Mouse (Mus musculus) c-Kit-negative CD71-positive TER-119-positive erythroid progenitor cells, embryonic 14.5 days (primary cell): ENCODE measurements around the gene B3galt4.

ENCODE experiments used
- DNase-seq: peaks from one replicate; pipeline ENCODE4 v3.0.0-alpha.2; 2013; ENCODE audit warnings: low read depth, low spot score

Gene B3galt4

DNA sequence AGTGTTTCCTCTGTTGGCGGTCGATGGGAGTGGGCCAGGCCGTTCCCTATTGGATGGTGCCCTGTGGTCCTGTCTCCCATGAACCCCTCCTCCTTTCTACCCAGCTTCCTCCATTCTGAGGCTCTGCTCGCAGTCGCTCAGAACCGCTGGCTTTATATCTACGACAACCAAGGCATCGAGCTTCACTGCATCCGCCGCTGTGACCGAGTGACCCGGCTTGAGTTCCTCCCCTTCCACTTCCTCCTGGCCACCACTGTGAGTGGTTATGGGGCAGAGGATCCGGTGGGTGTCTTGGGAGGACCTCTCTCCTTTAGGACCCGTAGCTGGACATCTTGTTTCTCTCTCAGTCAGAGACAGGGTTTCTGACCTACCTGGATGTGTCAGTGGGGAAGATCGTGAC, 7.8 kb downstream of the B3galt4 start:
- no peak for DNase-seq

DNA sequence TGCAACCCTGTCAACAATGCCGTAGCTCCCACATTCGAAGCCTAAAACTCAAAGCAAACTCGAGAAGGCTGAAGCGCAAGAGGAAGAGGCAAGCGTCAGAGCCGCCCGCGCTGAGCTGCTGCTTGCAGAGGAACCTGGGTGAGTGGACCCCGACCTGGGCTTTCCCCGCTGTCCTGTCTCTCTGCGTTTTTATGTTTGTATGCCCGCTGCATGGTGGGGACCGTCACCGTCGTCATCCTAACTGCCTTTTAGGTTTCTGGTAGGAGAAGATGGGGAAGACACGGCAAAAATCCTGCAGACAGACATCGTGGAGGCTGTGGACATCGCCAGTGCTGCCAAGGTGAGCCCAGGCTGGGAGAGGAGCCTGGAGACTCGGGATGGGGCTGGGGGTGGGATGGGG, 9.9 kb downstream of the B3galt4 start:
- DNase-seq, result no peak

GRCm38 (mm10) chr17:33940981-33941380, 10.3 kb downstream of the B3galt4 start:
- DNase-seq, result no peak

DNA sequence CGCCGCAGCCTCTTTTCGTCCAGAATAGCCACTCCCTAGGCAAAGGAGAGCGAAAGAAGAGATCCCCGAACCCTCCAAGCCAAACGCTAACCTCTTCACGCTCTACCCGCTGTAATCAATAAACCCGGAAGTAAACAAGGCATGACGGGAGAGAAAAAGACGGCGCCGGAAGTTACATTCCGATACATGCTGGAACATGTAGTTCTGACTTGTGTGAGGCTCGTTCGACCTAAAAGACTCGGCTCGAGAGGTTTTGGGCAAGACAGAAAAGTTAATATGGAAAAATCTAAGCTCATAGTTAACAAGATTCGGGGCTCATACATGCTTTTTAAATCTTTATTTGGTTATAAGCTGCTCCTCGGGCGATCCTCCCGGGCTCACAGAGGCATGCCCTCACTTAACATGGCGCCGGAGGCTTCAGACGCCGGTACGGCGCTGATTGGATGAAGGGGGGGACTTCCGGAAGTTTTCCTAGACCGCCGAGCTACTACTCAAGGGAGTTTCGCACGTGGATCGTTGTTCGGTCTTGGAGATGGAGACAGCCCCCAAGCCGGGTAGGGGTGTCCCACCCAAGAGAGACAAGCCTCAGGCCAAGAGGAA, 11.0 kb downstream of the B3galt4 start, which contains the start of the genes Pfdn6 and Wdr46:
Pfdn6 (minus strand) TSS at position 138 of the 600 bp plus-strand sequence.
Wdr46 (plus strand) TSS at position 455 of the 600 bp plus-strand sequence.
- peak; percentile 85 for DNase-seq

DNA sequence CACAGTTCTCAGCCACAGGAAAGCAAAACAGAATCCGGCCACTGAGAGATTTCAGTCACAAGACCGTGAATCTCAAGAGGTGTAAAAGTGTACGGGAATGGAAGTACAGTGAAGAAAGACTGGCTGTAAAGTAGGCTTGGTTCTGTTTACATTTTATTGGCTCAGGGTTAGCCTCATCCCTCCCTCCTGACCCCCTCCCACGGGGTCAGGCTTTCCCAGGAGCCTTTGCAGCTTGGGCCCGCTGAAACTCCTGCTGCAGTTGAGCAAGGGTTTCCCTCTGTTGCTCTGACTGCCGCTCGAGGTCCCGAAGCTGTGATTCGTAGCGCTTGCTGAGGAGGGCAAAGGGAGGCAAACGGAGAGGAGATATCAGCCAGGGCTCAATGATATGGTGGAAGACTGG, 12.5 kb downstream of the B3galt4 start:
- no peak for DNase-seq

GRCm38 (mm10) chr17:33936993-33937392, 14.3 kb downstream of the B3galt4 start:
- DNase-seq, result no peak

GRCm38 (mm10) chr17:33935422-33936055, 15.7 kb downstream of the B3galt4 start:
- DNase-seq, result no peak

GRCm38 (mm10) chr17:33932970-33933369, 18.3 kb downstream of the B3galt4 start:
- DNase-seq, result no peak

DNA sequence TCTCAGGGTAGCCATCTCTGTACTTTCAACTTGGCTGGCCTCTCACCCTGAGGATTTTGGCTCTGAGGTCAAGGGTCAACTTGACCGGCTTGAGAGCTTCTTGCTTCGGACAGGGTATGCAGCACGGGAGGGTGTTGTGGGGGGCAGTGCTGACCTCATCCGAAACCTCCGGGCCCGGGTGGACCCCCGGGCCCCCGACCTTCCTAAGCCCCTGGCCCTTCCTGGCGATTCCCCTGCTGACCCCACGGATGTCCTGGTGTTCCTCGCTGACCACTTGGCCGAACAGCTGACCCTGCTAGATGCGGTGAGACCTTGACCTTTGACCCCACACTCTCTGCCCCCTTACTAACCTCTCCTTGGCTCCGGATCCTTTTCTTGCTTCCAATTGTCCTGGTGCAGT, 18.8 kb downstream of the B3galt4 start:
- DNase-seq, result no peak

DNA sequence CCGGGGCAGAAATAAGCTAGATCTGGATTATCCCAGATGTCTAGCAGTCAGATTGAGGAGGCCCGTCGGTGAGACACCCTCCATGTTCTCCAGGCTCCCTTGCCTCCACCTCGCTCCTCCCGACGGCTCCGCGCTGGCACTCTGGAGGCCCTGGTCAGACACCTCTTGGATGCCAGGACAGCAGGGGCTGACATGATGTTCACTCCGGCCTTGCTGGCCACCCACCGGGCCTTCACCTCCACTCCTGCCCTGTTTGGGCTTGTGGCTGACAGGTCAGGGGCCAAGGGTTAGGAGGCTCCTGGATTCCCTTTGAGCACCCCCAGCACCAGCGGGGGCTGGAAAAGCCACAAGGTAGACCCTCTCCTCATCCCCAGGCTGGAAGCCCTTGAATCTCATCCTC, 19.3 kb downstream of the B3galt4 start:
- no peak for DNase-seq

- no peak for DNase-seq
Observed at GRCm38 (mm10) chr17:33931159-33931866, 20.0 kb downstream of the B3galt4 start.

- no peak for DNase-seq
Observed at GRCm38 (mm10) chr17:33930280-33931158, 20.8 kb downstream of the B3galt4 start.

DNA sequence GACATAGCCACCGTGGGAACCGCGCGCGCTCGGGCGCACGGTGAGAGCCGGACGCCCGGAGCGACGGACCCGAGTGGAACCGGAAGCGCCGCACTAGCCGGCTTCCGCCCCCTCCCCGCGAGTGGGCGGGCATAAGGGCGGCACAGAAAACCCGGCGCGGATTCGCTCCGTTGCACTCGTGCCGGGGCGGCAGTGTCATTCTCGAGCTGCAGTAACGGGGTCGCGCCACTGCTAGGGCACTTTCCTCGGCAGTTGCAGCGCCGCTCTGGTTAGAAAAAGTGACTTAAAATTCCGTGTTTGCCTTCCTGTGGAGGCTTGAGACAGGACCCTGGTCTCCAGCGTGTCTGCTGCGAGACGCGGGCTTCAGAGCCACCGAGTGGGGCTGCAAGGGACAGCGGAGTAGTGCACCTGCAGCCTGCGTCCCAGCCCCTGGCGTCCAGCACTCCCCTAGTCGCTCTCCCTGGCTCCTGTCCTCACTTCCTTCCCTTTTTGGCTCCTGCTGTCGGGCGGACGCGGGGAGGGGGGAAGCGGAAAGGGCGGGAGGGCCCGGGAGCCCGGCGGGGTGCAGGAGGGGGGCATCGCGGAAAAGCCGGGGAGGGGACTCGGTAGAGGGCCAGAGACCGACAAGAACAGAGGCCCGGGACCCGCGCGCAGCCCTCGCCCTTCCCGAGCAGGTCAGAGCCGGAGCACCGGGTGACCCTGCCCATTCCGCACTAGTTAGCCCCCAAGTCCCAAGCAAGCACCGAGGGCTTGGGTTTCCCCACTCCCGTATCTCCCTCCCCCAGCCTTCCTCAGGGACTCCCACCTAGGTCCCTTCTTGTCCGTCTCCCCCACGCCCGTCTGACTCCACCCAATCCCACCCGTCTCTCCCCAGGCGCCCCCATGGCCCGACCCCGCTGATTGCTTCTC, 21.7 kb downstream of the B3galt4 start, which contains the start of gene Rgl2:
Rgl2 (plus strand) TSS at position 173 of the 909 bp plus-strand sequence.
- DNase-seq, result peak; percentile 89

DNA sequence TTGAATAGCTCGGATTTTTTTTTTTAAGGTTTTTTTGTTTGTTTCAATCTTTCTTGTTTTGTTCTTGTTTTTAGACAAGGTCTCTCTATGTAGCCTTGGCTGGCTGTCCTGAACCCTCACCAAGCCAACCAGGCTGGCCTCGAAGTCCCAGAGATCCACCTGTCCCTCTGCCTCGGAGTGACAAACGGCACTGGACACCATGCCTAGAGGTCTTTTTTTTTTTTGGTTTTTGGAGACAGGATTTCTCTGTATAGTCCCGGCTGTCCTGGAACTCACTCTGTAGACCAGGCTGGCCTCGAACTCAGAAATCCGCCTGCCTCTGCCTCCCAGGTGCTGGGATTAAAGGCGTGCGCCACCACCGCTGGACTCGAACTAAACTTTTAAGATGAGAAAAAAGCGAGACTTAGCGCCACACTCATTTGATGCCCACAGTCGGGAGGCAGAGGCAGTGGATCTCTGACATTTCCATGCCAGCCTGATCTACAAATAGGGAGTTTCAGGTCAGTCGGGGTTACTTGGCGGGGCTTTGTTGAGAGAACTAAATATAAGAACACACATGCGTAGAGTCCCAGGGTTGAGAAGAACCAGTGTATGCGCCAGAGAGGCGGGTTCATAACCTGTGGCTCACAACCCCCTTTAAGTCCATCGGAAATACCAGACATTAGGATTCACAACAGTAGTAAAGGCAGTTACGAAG, 22.9 kb downstream of the B3galt4 start:
- no peak for DNase-seq

DNA sequence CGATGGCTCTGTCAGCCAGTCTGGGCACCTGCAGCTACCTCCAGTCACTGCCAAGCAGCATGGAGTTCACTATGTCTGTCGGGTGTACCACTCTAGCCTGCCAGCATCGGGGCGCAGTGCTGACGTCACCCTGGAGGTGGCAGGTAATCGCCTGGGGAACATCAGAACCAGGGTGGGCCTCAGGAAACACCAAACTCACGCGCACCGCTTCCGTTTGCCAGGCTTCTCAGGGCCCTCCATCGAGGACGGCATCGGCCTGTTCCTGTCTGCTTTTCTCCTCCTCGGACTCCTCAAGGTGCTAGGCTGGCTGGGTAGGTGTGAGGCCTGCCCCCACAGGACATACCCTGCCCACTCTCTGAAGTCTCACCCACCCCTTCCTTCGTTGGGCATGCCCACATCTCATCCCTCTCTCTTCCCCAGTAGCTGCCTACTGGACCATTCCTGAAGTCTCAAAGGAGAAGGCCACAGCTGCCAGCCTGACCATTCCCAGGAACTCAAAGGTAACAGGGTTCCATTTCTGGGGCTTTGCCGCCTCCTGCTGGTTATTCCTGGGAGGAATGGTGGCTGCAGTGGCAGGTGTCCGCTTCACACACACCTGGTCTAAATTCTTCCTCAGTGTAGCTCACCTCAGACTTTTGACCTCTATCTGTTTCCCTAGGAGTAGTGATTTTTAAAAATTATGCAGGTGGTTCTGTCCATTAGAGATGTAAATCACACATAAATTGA, 24.9 kb downstream of the B3galt4 start:
- no peak for DNase-seq

- DNase-seq, result no peak
Observed at GRCm38 (mm10) chr17:33925406-33926116, 25.7 kb downstream of the B3galt4 start.

- peak; percentile 65 for DNase-seq
Observed at GRCm38 (mm10) chr17:33924577-33925283, 26.6 kb downstream of the B3galt4 start.

- no peak for DNase-seq
Observed at GRCm38 (mm10) chr17:33921361-33921760, 29.9 kb downstream of the B3galt4 start.
